Mouse (Mus musculus) limb, embryonic 12.5 days (tissue): ENCODE data around the gene Gp1bb. TPM values are rescaled to one million over a fixed set of nuclear protein-coding genes. Genes with fewer than 3 reads are reported as not detected.

Source experiments
- ATAC-seq: fragments of 200-750 bp; cut with Nextera tagmentation; 2 replicates; pipeline ENCODE4 v1.8.0; 2017; ENCODE audit warnings: low read depth, moderate TSS enrichment; ENCODE audit not compliant: insufficient number of reproducible peaks, insufficient read depth, low FRiP score, low TSS enrichment
- H3K27ac ChIP-seq: fragments of 300-500 bp; sonication (generic); 2 replicates; pipeline ENCODE4 v1.5.1; 2016; ENCODE audit warnings: mild to moderate bottlenecking, moderate library complexity
- H3K27me3 ChIP-seq: fragments of 300-500 bp; sonication (generic); 2 replicates; pipeline ENCODE4 v1.6.1; 2016; ENCODE audit warnings: mild to moderate bottlenecking, moderate library complexity
- H3K36me3 ChIP-seq: fragments of 300-500 bp; sonication (generic); 2 replicates; pipeline ENCODE4 v1.6.1; 2016; ENCODE audit warnings: mild to moderate bottlenecking, moderate library complexity
- H3K4me1 ChIP-seq: fragments of 300-500 bp; sonication (generic); replicated peaks from 2 replicates; pipeline ENCODE4 v1.6.1; 2016
- H3K4me2 ChIP-seq: fragments of 300-500 bp; sonication (generic); 2 replicates; pipeline ENCODE4 v1.6.1; 2016; ENCODE audit warnings: mild to moderate bottlenecking, moderate library complexity
- H3K4me3 ChIP-seq: fragments of 300-500 bp; sonication (generic); replicated peaks from 2 replicates; pipeline ENCODE4 v1.5.1; 2016; ENCODE audit warnings: mild to moderate bottlenecking
- H3K9ac ChIP-seq: fragments of 300-500 bp; sonication (generic); replicated peaks from 2 replicates; pipeline ENCODE4 v1.6.1; 2016; ENCODE audit warnings: mild to moderate bottlenecking, moderate library complexity
- H3K9me3 ChIP-seq: fragments of 300-500 bp; sonication (generic); 2 replicates; pipeline ENCODE4 v1.6.1; 2016; ENCODE audit warnings: mild to moderate bottlenecking, moderate library complexity
- WGBS: fragments of 180-500 bp; shearing (Covaris S2); methylation state at CpG from one replicate; pipeline ENCODE4 v1.1.7; 2016; 5-methylcytosine and 5-hydroxymethylcytosine counted together
- polyA plus RNA-seq: library from polyadenylated mRNA; unstranded; fragments of >200 nt; fragmentation: Nextera tagmentation; extraction: Ambion mirVana; gene quantifications from 2 replicates; pipeline ENCODE4 v1.2.1, GENCODE M21; 2016

Gp1bb gene
- polyA plus RNA-seq, 1 experiment from 2014 or later: 3.9 TPM

GRCm38 (mm10) chr16:18620601-18621361 is 1.4 kb downstream of the Gp1bb start:
- no peaks in the 10 kb centered on the region for H3K9me3 ChIP-seq
- WGBS: under 1% methylated on average over 73 of the region's 74 CpGs
- H3K4me3 ChIP-seq: peak overlapping the region; percentile 58
- peaks cover 93% of the 10 kb centered on the region for H3K27me3 ChIP-seq
- peak overlapping the region; percentile 94 for H3K4me2 ChIP-seq
- no peak for ATAC-seq
- no peak overlapping the region for H3K27ac ChIP-seq
- peaks cover 34% of the 10 kb centered on the region for H3K4me1 ChIP-seq
- peaks cover 37% of the 10 kb centered on the region for H3K36me3 ChIP-seq
- H3K9ac ChIP-seq: peak overlapping the region; percentile 54

GRCm38 (mm10) chr16:18620201-18620600 is 2.0 kb downstream of the Gp1bb start:
- peak overlapping the region; percentile 58 for H3K4me3 ChIP-seq
- ATAC-seq: no peak

GRCm38 (mm10) chr16:18619110-18619509 is 3.1 kb downstream of the Gp1bb start:
- Histone ChIP-seq H3K4me2 (no peak overlapping the region), H3K27me3 (peaks cover 90% of the 10 kb centered on the region), H3K9ac (no peak overlapping the region), H3K4me3 (no peak overlapping the region), H3K36me3 (peaks cover 22% of the 10 kb centered on the region), H3K27ac (no peak overlapping the region), H3K9me3 (no peaks in the 10 kb centered on the region), H3K4me1 (peaks cover 31% of the 10 kb centered on the region)
- ATAC-seq: no peak
- WGBS: 56% methylated on average over 4 of the region's 4 CpGs

More at GRCm38 (mm10) chr16:18620201-18620600, 2.0 kb downstream of the Gp1bb start:
- H3K9ac ChIP-seq: 0 out of 2 replicates have a peak overlapping the region, but pooled peaks have one; percentile 54
- H3K9me3 ChIP-seq: no peaks in the 10 kb centered on the region
- H3K27ac ChIP-seq: no peak overlapping the region
- peaks cover 31% of the 10 kb centered on the region for H3K4me1 ChIP-seq
- peaks cover 91% of the 10 kb centered on the region for H3K27me3 ChIP-seq
- H3K36me3 ChIP-seq: peaks cover 33% of the 10 kb centered on the region
- WGBS: 15% methylated on average over 6 of the region's 6 CpGs
- H3K4me2 ChIP-seq: peak overlapping the region; percentile 94

- Histone ChIP-seq H3K36me3 (peaks cover 14% of the 10 kb centered on the region), H3K9ac (no peak overlapping the region), H3K4me1 (peaks cover 37% of the 10 kb centered on the region), H3K4me2 (no peak overlapping the region), H3K27me3 (peaks cover 89% of the 10 kb centered on the region), H3K4me3 (no peak overlapping the region), H3K27ac (no peak overlapping the region), H3K9me3 (no peaks in the 10 kb centered on the region)
- WGBS: 60% methylated on average over 2 of the region's 2 CpGs
- ATAC-seq: no peak
Observed at GRCm38 (mm10) chr16:18618297-18618696, 3.9 kb downstream of the Gp1bb start.

- ATAC-seq: 0 out of 2 replicates have a peak, but pooled peaks have one; percentile 20
- peak overlapping the region; percentile 13 for H3K4me3 ChIP-seq
- H3K36me3 ChIP-seq: peaks cover 6% of the 10 kb centered on the region
- H3K4me2 ChIP-seq: peak overlapping the region; percentile 57
- H3K9ac ChIP-seq: peak overlapping the region; percentile 31; the same call in 1 of the 2 replicates
- H3K27me3 ChIP-seq: peaks cover 85% of the 10 kb centered on the region
- no peak overlapping the region for H3K27ac ChIP-seq
- no peaks in the 10 kb centered on the region for H3K9me3 ChIP-seq
- H3K4me1 ChIP-seq: peaks cover 45% of the 10 kb centered on the region
- 3% methylated on average over 27 of the region's 27 CpGs for WGBS
Observed at GRCm38 (mm10) chr16:18617370-18618065, 4.7 kb downstream of the Gp1bb start.

- Histone ChIP-seq H3K27me3 (peaks cover 84% of the 10 kb centered on the region), H3K27ac (no peak overlapping the region), H3K4me3 (no peak overlapping the region), H3K4me1 (peaks cover 55% of the 10 kb centered on the region), H3K9ac (no peak overlapping the region), H3K9me3 (no peaks in the 10 kb centered on the region), H3K4me2 (no peak overlapping the region), H3K36me3 (no peaks in the 10 kb centered on the region)
- 30% methylated on average over 3 of the region's 3 CpGs for WGBS
- no peak for ATAC-seq
Observed at GRCm38 (mm10) chr16:18613301-18613700, 8.9 kb downstream of the Gp1bb start.

- no peaks in the 10 kb centered on the region for H3K9me3 ChIP-seq
- H3K4me3 ChIP-seq: no peak overlapping the region
- peaks cover 52% of the 10 kb centered on the region for H3K4me1 ChIP-seq
- H3K27ac ChIP-seq: no peak overlapping the region
- H3K36me3 ChIP-seq: no peaks in the 10 kb centered on the region
- 11% methylated on average over 13 of the region's 13 CpGs for WGBS
- H3K27me3 ChIP-seq: peaks cover 80% of the 10 kb centered on the region
- no peak overlapping the region for H3K9ac ChIP-seq
- H3K4me2 ChIP-seq: no peak overlapping the region
- ATAC-seq: no peak
Observed at GRCm38 (mm10) chr16:18611752-18612151, 10.5 kb downstream of the Gp1bb start.

GRCm38 (mm10) chr16:18609099-18609498 is 13.1 kb downstream of the Gp1bb start:
- Histone ChIP-seq H3K36me3 (no peaks in the 10 kb centered on the region), H3K27me3 (peaks cover 72% of the 10 kb centered on the region), H3K9ac (no peak overlapping the region), H3K4me1 (peaks cover 51% of the 10 kb centered on the region), H3K4me2 (no peak overlapping the region), H3K27ac (no peak overlapping the region), H3K9me3 (no peaks in the 10 kb centered on the region), H3K4me3 (no peak overlapping the region)
- ATAC-seq: no peak
- WGBS: 60% methylated on average over 2 of the region's 2 CpGs

- 6% methylated on average over 11 of the region's 11 CpGs for WGBS
- 0 out of 2 replicates have a peak, but pooled peaks have one; percentile 13 for ATAC-seq
- no peaks in the 10 kb centered on the region for H3K36me3 ChIP-seq
- no peak overlapping the region for H3K27ac ChIP-seq
- H3K9me3 ChIP-seq: no peaks in the 10 kb centered on the region
- peak overlapping the region; percentile 42 for H3K4me2 ChIP-seq
- no peak overlapping the region for H3K9ac ChIP-seq
- peaks cover 50% of the 10 kb centered on the region for H3K4me1 ChIP-seq
- peak overlapping the region; percentile 9; the same call in 1 of the 2 replicates for H3K4me3 ChIP-seq
- H3K27me3 ChIP-seq: peaks cover 65% of the 10 kb centered on the region
Observed at GRCm38 (mm10) chr16:18608226-18608625, 14.0 kb downstream of the Gp1bb start.

- WGBS: 76% methylated on average over 5 of the region's 5 CpGs
- no peak overlapping the region for H3K27ac ChIP-seq
- H3K27me3 ChIP-seq: peaks cover 43% of the 10 kb centered on the region
- peaks cover 38% of the 10 kb centered on the region for H3K4me1 ChIP-seq
- no peaks in the 10 kb centered on the region for H3K9me3 ChIP-seq
- ATAC-seq: no peak
- H3K4me2 ChIP-seq: no peak overlapping the region
- H3K4me3 ChIP-seq: no peak overlapping the region
- H3K9ac ChIP-seq: no peak overlapping the region
- H3K36me3 ChIP-seq: no peaks in the 10 kb centered on the region
Observed at GRCm38 (mm10) chr16:18605705-18606104, 16.5 kb downstream of the Gp1bb start.

GRCm38 (mm10) chr16:18604267-18604701 is 17.9 kb downstream of the Gp1bb start:
- no peaks in the 10 kb centered on the region for H3K9me3 ChIP-seq
- no peaks in the 10 kb centered on the region for H3K36me3 ChIP-seq
- H3K9ac ChIP-seq: no peak overlapping the region
- no peak overlapping the region for H3K4me3 ChIP-seq
- 54% methylated on average over 8 of the region's 8 CpGs for WGBS
- peaks cover 37% of the 10 kb centered on the region for H3K27me3 ChIP-seq
- peaks cover 35% of the 10 kb centered on the region for H3K4me1 ChIP-seq
- no peak overlapping the region for H3K4me2 ChIP-seq
- H3K27ac ChIP-seq: 0 out of 2 replicates have a peak overlapping the region, but pooled peaks have one; percentile 56
- ATAC-seq: 0 out of 2 replicates have a peak, but pooled peaks have one; percentile 17
